Mouse (Mus musculus): Measurements from ENCODE around the gene Ppm1m.

GRCm38 (mm10) chr9:106208181-106208580, 8.6 kb upstream of the Ppm1m start:
- TF ChIP-seq CTCF (IDR thresholded peaks at IDR 0.05; ENCODE audit: borderline replicate concordance, extremely low read depth, insufficient read depth, insufficient read length): no peak
- TF ChIP-seq POLR2A (IDR thresholded peaks at IDR 0.05; ENCODE audit: borderline replicate concordance, extremely low read depth, insufficient read depth, insufficient read length, poor library complexity, severe bottlenecking): no peak
